Mouse (Mus musculus) gastrocnemius, postnatal 25 days (tissue): ENCODE data around the gene Ckap2. TPM values are rescaled to one million over a fixed set of nuclear protein-coding genes. Genes with fewer than 3 reads are reported as not detected.

Experiments
- DNase-seq: peaks from one replicate; pipeline ENCODE4 v3.0.0; 2022
- total RNA-seq, 2 experiments: library from RNA; stranded (reverse); gene quantifications; 1 replicate in 1 of 2; 2 replicates in 1 of 2; pipeline ENCODE4 v1.2.3; 2021

Ckap2 gene
- total RNA-seq, 2 experiments from 2014 or later, result 0.46 to 0.96 TPM

- DNase-seq, result no peak
Measured at GRCm38 (mm10) chr8:22148367-22148740, 37.3 kb downstream of the Ckap2 start.

GRCm38 (mm10) chr8:22147706-22148366, 37.8 kb downstream of the Ckap2 start:
- no peak for DNase-seq

DNA sequence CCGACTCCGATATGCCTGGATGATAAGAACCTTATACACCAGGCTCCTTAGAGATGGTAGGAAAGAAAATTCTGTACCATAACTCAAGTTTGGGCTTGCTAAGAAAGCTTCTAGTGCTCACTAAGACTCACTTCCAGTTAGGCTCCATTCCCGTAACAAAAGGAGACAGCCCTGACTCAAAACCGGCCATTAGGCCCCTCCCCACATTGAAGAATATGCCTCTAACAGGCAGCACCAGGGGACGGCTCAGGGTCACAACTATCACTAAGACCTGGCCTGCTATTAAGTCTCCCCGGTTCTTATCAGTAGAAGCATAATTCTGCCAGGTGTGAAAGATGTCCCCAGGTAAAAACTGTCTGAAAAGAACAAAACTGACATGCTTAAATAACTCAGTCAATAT, 39.8 kb downstream of the Ckap2 start:
- no peak for DNase-seq

DNA sequence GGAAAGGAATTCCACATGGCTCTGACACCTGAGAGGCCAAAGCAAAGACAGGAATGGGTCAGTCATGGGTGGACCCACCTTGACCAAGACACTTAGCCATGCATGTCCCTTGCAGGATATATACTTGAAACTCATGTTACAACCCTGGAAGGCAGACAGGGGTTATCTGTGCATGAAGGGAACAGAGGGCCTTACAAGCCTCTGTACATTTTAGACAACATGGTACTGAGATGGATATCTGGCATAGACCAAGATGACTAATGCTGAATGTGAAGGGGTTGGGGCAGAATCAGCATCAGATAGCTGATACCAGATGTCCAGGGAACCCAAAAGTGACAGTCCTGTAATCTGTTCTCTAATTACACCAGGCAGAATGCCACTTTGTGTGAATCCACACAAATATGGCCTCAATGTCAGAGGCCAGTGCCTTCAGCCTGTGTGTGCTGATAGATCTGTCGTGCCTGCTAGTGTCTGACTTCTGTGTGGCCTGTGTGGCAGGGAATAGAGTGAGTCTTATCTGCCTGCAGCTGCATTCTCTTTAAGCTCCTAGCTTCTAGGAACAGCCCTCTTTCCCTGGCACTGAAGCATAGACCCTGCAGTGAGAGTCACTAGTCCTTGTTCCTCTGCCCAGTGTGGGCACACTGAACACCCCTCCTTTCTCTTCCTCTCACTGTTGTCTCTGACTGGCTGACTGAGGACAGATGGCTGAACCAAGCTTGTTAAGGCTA, 41.7 kb downstream of the Ckap2 start:
- DNase-seq, result no peak

GRCm38 (mm10) chr8:22142592-22142991, 43.0 kb downstream of the Ckap2 start:
- DNase-seq, result no peak

- no peak for DNase-seq
Measured at GRCm38 (mm10) chr8:22141836-22142385, 43.7 kb downstream of the Ckap2 start.

DNA sequence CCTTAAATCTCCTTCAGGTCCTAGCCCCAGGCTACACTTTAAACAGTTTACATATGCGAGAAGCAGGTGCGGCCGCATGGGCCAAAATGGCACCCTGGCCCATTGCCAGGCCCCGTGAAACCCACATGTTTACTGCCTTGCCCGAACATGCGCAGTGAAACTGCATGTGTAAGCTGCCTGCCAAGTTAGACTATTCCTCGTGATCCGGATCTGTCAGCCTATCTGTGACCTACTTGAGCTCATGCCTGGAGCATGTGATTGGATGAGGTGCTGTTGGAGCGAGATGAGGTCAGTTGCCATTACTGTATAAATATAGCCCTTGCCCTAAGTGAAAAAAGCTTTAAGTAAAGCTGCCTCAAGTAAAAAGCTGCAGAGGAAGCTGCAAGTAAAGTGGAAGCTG, 49.2 kb downstream of the Ckap2 start:
- DNase-seq, result peak; percentile 62

GRCm38 (mm10) chr8:22134750-22135135, 50.9 kb downstream of the Ckap2 start:
- DNase-seq, result no peak

GRCm38 (mm10) chr8:22134078-22134749, 51.4 kb downstream of the Ckap2 start:
- DNase-seq, result no peak

- no peak for DNase-seq
Measured at GRCm38 (mm10) chr8:22132062-22132461, 53.6 kb downstream of the Ckap2 start.

DNA sequence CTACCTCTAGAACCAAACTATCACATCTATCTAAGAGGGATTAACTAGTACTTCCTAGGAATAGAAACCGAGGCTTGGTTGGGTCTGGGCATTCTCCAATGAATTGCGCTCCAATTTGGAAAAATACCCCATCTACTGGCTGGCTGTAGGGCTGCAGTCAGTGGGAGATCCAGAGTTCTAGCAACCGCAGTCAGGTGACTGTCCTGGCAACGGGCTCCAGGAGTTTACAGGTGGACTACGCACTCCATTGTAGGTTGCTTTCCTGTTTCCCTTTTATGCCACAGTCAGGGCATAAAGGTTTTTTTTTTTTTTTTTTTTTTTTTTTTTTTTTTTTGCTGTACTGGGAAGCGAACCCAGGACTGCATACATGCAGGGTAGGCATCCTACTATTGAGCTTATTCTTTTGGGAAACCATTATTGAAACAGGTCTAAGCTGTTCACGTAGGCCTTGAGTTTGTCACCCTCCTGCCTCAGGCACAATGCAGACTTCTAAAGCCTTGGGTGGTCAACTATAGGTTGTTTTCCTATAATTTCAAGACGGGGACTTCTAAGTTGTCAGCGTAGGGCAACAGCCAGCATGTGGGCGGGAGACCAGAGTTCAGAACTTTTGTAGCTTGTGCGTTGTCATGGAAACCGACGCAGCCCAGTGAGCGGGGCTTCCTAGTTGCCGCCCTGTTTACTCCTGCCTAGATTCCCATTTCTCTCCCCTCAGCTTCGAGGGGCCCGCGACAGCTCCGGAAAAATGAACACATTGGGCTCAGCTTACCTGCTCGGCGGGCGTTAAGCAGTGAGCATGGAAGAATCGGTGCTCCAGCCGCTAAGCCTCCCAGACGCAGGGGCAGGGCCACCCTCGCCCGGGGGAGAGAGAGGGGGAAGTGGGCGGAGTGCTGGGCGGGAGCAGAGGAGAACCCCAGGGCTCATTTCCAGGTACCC, 61.1 kb downstream of the Ckap2 start, which contains the start of gene Nek5:
Gene Nek5, minus strand, starts transcription at position 834 of the 933 bp plus-strand sequence.
- no peak for DNase-seq

Other genes with a start within 250 kb of the Ckap2 start
- not detected for gene Defb35, start 247.5 kb downstream of the Ckap2 start, total RNA-seq
- not detected for gene Defb13, start 239.1 kb downstream of the Ckap2 start, total RNA-seq
- not detected for gene Fam90a1a, start 227.1 kb downstream of the Ckap2 start, total RNA-seq
- gene Ccdc70, start 216.0 kb downstream of the Ckap2 start, total RNA-seq, result not detected
- under 1 TPM in 1 of 2 experiments, not detected in 1; 0.03 TPM for gene Atp7b, start 125.5 kb downstream of the Ckap2 start, total RNA-seq
- gene Alg11, start 125.1 kb downstream of the Ckap2 start, total RNA-seq, result 1 to 10 TPM; 4.2 to 4.8 TPM
- gene Nek5, start 60.8 kb downstream of the Ckap2 start, total RNA-seq, result under 1 TPM in 1 of 2 experiments, not detected in 1; 0.23 TPM
- gene Nek3, start 19.4 kb downstream of the Ckap2 start, total RNA-seq, result 1 to 10 TPM; 2.4 to 2.8 TPM
- 10 to 100 TPM; 27.9 to 33.0 TPM for gene Vps36, start 7.0 kb upstream of the Ckap2 start, total RNA-seq
- gene Thsd1, start 41.5 kb upstream of the Ckap2 start, total RNA-seq, result 1 to 10 TPM; 1.8 to 2.0 TPM
- gene Tpte, start 97.6 kb upstream of the Ckap2 start, total RNA-seq, result not detected
- 10 to 100 TPM; 11.9 to 12.5 TPM for gene Slc25a15, start 212.8 kb upstream of the Ckap2 start, total RNA-seq
- gene Mrps31, start 225.5 kb upstream of the Ckap2 start, total RNA-seq, result 10 to 100 TPM; 27.6 to 32.2 TPM